Mouse (Mus musculus) adrenal gland, adult 8-10 months (tissue): ENCODE results near the gene Ppox. TPM values are rescaled to one million over a fixed set of nuclear protein-coding genes. Genes with fewer than 3 reads are reported as not detected.
"Not testable (repeated sequence)": the region's sequence is repeated elsewhere in the genome, so short reads cannot be mapped to it uniquely, and the experiment has no call there.

Experiments used
- DNase-seq: peaks from one replicate; pipeline ENCODE4 v3.0.0; 2022
- total RNA-seq, 4 experiments: library from RNA; stranded (reverse); gene quantifications; 2 replicates each; pipeline ENCODE4 v1.2.4; 2022

Gene Ppox
- total RNA-seq: 10 to 100 TPM; 39.7 to 86.2 (median 65.6) TPM

DNA sequence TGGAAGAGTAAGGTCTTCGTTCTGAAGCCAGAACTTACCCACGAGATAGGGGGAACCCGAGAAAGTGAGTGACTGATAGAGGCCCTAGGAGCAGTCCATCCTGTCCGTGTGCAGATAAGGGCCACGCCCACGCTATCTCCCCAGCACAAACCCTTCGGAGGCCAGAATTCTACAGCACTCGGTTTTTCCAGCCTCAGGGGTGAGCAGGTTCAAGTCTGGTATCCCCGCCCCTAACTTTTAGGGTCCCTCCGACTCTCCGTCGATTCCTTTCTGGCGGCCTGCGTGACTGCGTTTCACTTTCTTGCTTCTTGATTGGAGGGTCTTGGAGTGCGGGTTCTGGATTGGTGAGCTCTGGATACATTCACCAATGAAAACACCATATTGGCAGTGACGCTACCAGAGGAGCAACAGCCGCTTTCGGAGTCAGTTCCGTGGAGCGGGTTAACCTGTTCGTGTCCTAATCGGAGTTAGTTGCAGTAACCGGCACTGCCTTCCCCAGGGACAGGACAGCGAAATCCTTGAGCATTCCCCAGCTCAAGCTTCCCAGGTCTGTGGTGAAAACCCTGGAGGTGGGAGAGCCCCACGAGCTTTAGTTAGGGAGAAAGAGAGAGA lies at the start of gene Ppox:
TSS of gene Ppox (minus strand) at position 271 of the 612 bp plus-strand sequence.
- peak; percentile 95 for DNase-seq

DNA sequence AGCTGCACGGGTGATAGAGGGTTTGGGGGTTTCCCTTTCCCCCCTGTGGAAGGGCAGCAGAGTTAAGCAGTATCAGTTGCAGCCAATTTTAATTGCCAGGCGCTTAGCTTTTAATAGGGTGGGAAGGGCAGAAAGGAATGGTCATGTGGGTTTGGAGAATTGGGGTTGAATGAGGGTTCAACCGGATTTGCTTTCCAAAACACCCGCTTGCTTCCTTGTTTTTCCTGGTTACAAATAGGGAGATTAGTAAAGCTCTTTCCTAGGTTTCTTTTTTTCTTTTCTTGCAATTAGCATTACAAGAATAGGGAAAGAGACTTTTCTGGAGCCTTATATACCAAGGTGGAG lies 49.2 kb upstream of the Ppox start:
- no peak for DNase-seq

DNA sequence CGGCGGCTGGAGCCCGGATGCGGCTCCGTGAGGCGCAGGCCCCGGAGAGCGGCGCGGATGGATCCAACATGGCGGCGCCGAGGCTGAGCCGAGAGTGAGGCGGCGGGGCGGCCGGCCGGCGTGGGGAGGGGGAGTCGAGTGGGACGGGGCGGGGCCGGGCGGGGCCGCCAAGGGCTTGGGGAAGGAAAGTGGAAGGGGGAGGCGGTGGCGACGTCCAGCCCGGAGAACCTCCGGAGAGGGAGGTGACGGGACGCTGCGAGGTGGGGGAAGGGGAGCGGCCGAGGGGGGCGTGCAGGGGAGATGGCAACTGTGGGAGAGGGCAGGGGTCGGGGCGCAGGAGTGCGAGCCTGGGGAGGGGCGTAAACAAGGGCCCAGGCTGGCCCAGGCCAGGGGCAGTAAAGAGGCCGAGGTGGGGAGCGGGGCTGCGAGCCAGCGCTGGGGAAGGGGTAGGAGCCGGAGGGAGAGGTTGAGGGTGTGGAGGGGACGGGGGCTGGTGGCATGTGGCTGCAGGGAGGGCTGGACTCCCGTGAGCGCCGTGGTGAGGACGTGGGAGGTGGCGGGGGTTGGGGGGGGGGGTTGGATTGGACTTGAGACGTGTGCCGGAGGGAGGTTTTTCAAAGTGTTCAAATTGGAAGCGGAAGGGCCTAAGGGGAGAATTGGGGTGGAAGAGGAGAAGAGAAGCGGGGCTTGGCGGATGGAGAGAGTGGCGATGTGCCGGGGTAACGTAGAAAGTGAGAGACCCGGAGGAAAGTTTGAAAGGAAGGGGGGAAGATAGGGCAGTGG lies 48.6 kb upstream of the Ppox start:
- peak; percentile 69 for DNase-seq

DNA sequence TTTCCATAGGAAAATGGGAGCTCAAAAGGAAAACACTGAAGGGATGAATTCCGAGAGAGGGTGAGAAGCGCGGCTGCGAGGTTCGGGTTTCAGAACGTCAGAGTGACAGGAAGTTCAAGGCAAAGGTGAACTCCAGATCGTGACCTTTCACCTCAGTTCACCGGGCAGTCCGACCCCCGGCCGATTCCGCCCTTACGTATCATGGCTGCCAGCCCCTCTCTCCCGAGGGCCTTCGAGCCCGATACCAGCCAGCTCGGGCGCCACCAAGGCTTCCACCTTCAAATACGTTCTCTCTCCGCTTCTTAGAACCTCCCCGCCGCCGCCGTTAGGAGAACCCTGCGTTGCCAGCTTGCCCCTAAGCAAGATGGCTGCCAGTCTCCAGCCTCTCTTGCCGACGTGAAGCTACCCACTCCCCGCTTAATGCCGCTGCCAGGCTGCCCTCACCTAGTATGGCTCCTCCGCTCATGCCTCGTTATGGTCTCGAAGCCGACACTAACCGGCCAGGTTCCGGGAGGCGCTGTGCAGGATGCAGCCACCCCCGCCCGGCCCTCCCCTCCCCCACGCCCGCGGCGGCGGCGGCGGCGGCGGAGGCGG lies 48.0 kb upstream of the Ppox start, which contains the start of gene Dedd:
TSS of gene Dedd (plus strand) at position 307 of the 594 bp plus-strand sequence.
- DNase-seq: peak; percentile 94

DNA sequence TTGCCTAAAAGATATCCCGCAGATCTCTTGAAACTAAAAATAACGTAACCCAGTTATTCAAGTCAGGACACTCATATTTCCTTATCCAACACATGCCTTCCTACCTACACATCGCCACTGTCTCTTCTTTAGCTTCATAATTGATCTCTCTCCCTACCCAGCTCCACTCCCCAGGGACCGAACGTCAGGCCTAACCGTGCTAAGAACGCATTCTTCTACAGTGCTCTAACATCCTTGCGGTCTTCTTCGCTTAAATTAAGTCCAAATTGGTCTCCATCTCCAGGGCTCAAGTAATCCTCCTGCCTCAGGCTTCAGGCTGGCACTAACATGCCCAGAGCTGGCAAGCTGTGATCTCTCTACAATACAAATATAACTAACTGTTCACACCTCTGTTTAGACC lies 47.3 kb upstream of the Ppox start:
- no peak for DNase-seq

- not testable (repeated sequence) for DNase-seq
Measured at GRCm38 (mm10) chr1:171326588-171326987, 45.6 kb upstream of the Ppox start.

DNA sequence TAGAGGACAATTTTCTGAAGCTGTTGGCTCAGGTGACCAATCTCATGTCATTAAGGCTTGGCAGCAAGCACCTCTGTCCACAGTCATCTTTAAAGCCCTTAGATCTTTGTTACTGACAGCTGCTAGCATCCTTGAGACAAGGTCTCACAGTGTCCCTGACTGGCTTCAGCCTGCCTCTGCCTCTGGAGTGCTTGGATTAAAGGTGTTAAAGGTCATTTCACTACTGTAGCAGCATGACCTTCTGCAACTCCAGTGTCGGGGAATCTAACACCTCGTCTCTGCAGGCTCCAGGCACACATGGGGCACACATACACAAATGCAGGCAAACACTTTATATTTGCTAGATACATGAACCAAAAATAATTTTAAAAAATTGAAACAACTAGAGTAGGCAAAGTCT lies 44.6 kb upstream of the Ppox start:
- no peak for DNase-seq

- DNase-seq: no peak
Measured at GRCm38 (mm10) chr1:171322012-171322411, 41.0 kb upstream of the Ppox start.

DNA sequence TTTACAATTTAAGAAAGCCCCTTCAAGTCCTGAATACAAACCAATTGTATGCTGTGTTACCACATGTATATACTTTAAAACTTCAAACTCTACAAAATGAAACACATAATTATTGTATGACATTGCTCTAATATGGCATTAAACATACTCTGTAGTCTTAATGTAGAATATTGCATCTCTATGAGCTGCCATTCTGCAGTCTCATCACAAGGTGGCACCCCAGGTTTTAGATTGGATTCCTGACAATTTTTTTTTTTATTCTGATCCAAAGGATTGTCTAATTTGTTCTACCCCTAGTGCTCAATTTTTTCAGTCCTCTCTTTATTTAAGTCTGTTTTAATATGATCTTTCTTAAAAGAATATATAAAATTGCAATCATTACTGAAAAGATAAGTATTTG lies 40.4 kb upstream of the Ppox start:
- DNase-seq: no peak

- DNase-seq: no peak
Measured at GRCm38 (mm10) chr1:171320151-171320550, 39.2 kb upstream of the Ppox start.

DNA sequence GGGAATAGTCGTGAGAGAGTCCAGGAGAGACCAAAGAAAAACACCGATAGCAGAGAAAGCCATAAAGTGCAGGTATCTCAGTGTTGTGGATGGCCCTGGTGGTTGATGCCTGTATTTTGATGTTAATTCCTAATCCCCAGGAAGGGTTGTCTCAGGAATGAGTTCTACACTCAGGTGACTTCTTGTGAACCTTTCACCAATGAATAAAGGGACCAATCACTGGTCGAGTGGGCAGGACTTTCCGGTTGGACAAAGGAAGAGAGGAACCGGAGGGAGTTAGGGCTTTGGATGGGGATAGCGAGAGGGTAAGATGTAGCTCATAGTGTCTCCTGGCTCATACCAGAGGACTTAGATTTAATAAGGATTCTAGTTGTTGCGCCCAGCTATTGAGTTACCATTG lies 38.8 kb upstream of the Ppox start:
- DNase-seq: no peak

DNA sequence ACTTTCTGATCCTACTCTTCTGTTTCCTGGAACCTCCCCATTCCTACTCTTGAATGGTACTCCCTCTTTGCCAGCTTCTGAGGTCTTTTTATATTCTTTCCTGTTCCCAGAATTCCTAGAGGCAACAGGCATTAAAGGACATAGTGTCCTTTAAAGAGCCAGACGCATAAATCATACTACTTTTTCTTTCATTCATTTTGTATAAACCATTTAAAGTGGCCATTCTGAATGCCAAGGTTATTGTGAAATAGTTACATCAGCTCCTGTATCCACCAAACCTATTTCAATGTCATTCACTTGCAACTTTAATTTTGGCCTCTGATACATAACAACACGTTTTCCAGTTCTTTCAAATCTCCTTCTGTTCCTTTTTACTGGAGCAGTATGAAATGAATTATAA lies 28.3 kb upstream of the Ppox start:
- no peak for DNase-seq

GRCm38 (mm10) chr1:171306157-171306556 lies 25.2 kb upstream of the Ppox start:
- not testable (repeated sequence) for DNase-seq

DNA sequence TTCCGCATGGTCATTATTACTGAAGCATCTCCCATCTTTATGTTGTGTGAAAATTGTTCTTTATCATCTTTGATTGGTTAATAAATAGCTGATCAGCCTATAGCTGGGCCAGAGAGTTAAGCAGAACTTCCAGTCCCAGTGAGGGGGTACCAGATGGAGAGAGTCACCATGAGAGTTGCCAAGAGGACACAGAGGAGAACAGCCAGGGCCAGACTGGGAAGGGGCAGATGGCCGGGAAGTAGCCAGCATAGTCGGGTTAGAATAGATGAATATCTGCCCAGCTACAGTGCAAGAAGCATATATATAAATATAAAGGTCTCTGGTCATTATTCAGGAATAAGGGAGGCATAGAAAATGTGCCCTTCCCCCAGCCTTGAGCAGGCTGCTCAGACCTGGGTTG lies 17.2 kb upstream of the Ppox start:
- no peak for DNase-seq

DNA sequence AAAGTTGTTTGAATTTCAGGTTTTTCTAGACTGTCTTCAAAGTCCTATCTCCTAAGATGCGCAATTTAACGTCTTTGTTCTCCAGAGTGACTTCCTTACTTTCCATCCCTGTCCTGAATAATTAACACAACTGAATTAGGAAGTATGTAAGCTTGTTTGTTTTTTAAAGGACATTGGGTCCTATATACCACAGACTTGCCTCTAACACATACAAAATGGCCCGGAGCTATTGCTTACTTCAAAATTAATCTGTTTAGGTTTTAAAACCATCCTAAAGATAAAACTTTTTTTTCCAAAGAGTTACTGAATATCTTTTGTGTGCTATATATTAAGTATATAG lies 14.0 kb upstream of the Ppox start:
- no peak for DNase-seq

DNA sequence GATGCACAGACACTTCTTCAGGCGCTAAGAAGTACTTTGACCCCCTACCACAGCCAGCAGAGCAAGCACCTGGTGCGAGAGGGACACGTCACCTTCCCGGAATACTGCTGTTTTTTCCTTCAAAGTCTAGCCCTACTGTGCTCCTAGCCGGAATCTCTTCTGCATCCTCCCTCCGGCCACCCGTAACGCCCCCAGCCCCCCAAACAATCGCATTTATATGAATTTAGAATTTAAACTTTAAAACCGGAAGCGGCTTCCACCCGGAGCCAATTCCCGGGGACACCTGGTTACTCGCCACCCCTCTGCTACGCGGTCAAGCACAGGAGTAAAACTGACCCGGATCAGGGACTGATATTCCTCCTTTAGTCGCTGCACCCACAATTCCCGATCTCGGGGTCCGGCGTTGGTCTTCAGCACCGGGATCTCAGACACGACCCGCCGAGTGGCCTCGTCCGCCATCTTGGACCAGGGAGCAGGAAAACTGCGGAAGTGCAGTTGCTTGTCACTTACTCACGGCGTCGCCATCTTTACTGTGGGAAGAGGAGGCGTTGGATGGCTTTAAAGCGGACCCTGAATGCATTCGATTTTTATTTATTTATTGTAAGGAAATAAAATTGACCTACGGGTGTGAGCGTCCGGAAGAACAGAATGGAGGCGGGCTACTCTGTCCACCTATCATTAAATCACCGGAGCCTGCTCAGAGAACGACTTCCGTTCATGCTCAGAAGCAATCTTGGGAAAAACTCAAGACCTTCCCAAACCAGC lies 13.5 kb upstream of the Ppox start, which contains the start of gene Ufc1:
TSS of gene Ufc1 (minus strand) at position 727 of the 765 bp plus-strand sequence.
- DNase-seq: peak; percentile 81

DNA sequence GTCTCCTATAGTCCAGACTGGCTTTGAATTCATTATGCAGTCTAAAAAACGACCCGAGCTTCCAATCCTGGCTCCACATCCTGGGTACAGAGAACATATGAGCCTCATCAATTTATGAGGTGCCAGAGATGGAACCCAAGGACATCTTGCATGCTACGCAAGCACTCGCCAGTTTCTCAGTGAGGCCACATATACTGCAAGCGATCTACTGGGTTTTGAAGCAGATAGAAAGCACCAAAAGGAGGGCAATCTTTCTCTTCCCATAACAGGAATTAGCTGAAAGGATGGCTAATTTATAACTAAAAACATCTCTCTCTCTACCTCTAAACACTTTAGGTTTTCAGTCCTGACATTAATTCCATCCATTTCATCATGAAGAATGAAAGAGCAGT lies 12.9 kb upstream of the Ppox start:
- no peak for DNase-seq

GRCm38 (mm10) chr1:171293351-171293750 lies 12.4 kb upstream of the Ppox start:
- DNase-seq: no peak

DNA sequence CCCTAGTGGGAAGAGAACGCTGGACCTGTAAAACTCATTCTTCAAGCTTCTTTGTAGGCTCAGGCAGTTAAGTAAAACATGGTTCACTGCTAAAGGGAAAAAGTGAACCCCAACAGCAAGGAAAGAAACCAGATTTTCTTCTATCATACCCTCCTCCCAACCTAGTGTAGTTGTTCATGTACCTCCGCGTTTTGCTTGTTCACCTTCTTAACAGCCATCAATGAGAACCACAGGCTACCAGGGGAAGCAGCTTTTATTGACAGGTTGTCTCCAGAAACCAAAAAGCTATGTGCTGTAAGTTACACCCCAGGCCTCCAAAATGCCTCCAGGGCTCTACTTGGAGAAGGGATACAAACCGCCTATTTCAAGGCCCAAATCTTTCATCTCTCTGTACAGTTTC lies 7.3 kb upstream of the Ppox start:
- no peak for DNase-seq

- peak; percentile 94 for DNase-seq
Measured at GRCm38 (mm10) chr1:171287136-171288081, 6.4 kb upstream of the Ppox start, which contains the start of gene Usp21. Gene Usp21, minus strand, starts transcription at chr1:171287991.

DNA sequence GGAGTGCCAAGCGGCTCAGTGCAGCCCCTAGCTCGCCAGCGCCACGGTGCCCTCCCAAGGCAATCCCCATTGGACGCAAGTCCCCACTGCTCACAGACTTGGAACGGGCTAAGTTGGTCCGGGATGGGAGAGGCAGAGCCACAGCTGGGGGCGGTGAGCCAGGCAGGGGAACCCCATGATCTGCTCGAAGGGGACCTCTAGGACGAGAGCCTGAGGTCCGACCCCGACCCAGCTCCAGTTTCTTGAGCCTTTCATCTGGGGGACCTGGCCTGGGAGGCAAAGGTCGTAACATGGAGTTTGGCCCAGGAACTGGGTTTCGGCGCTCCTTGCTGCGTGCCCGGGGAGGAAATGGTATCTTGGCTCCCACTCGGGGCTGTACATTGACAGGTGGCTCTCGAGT lies 5.5 kb upstream of the Ppox start:
- no peak for DNase-seq
